Mouse (Mus musculus): ENCODE results near the gene Bpifb4.

Bpifb4 gene

GRCm38 (mm10) chr2:153937843-153938242 lies at the start of gene Bpifb4:
TSS of gene Bpifb4 (plus strand) at chr2:153938212.
- DNase-seq, result no peak

- peak; percentile 58 for DNase-seq
Measured at GRCm38 (mm10) chr2:153899111-153899510, 38.9 kb upstream of the Bpifb4 start.

- DNase-seq, result no peak
Measured at GRCm38 (mm10) chr2:153900088-153900487, 37.9 kb upstream of the Bpifb4 start, which contains the start of gene Bpifb6. TSS of gene Bpifb6 (plus strand) at chr2:153900388.

- DNase-seq, result peak; percentile 86
Measured at GRCm38 (mm10) chr2:153902726-153903125, 35.3 kb upstream of the Bpifb4 start.

GRCm38 (mm10) chr2:153906626-153907025 lies 31.4 kb upstream of the Bpifb4 start:
- no peak for DNase-seq

GRCm38 (mm10) chr2:153914151-153914550 lies 23.9 kb upstream of the Bpifb4 start:
- no peak for DNase-seq

- DNase-seq, result no peak
Measured at GRCm38 (mm10) chr2:153917930-153918329, 20.1 kb upstream of the Bpifb4 start, which contains the start of gene Bpifb3. TSS of gene Bpifb3 (plus strand) at chr2:153918230.

GRCm38 (mm10) chr2:153921246-153921645 lies 16.8 kb upstream of the Bpifb4 start:
- no peak for DNase-seq

- peak; percentile 69 for DNase-seq
Measured at GRCm38 (mm10) chr2:153929871-153930413, 8.1 kb upstream of the Bpifb4 start.

GRCm38 (mm10) chr2:153931125-153931524 lies 6.9 kb upstream of the Bpifb4 start:
- DNase-seq, result no peak

- no peak for DNase-seq
Measured at GRCm38 (mm10) chr2:153933311-153933710, 4.7 kb upstream of the Bpifb4 start.

- no peak for DNase-seq
Measured at GRCm38 (mm10) chr2:153935348-153935747, 2.7 kb upstream of the Bpifb4 start.

- peak; percentile 71 for DNase-seq
Measured at GRCm38 (mm10) chr2:153943537-153943936, 5.5 kb downstream of the Bpifb4 start.

GRCm38 (mm10) chr2:153944567-153944966 lies 6.6 kb downstream of the Bpifb4 start:
- DNase-seq, result no peak

GRCm38 (mm10) chr2:153952897-153953296 lies 14.9 kb downstream of the Bpifb4 start:
- DNase-seq, result peak; percentile 64

- peak; percentile 50 for DNase-seq
Measured at GRCm38 (mm10) chr2:153953836-153954235, 15.8 kb downstream of the Bpifb4 start.

- peak; percentile 86 for DNase-seq
Measured at GRCm38 (mm10) chr2:153962821-153963331, 24.9 kb downstream of the Bpifb4 start.

GRCm38 (mm10) chr2:153963334-153963733 lies 25.3 kb downstream of the Bpifb4 start:
- DNase-seq, result peak; percentile 97

GRCm38 (mm10) chr2:153970221-153970620 lies 32.2 kb downstream of the Bpifb4 start:
- no peak for DNase-seq

GRCm38 (mm10) chr2:153974582-153974981 lies 36.6 kb downstream of the Bpifb4 start, which contains the start of gene Bpifa6:
TSS of gene Bpifa6 (plus strand) at chr2:153974945.
- no peak for DNase-seq

- DNase-seq, result peak; percentile 72
Measured at GRCm38 (mm10) chr2:153995770-153996169, 57.8 kb downstream of the Bpifb4 start.

- DNase-seq, result no peak
Measured at GRCm38 (mm10) chr2:154000501-154000900, 62.5 kb downstream of the Bpifb4 start.

- DNase-seq, result no peak
Measured at GRCm38 (mm10) chr2:154001056-154001455, 63.0 kb downstream of the Bpifb4 start.

- DNase-seq, result no peak
Measured at GRCm38 (mm10) chr2:154004456-154004855, 66.4 kb downstream of the Bpifb4 start.

GRCm38 (mm10) chr2:154005094-154005493 lies 67.1 kb downstream of the Bpifb4 start:
- DNase-seq, result no peak
